Mouse (Mus musculus) ZHBTc4 (cell line): ENCODE data around the gene Nlgn2.

Source experiments
- DNase-seq: peaks from one replicate; pipeline ENCODE4 v3.0.0-alpha.2; 2011; ENCODE audit warnings: low read depth, low spot score

Nlgn2 gene

GRCm38 (mm10) chr11:69837604-69837951 lies at the start of gene Nlgn2:
Nlgn2 (minus strand) TSS chr11:69837784.
- DNase-seq = no peak

- peak; percentile 84 for DNase-seq
These were observed 49.5 kb upstream of the Nlgn2 start for GRCm38 (mm10) chr11:69886907-69887635.

- DNase-seq = no peak
These were observed 47.1 kb upstream of the Nlgn2 start for GRCm38 (mm10) chr11:69884663-69885062.

GRCm38 (mm10) chr11:69884240-69884639 lies 46.7 kb upstream of the Nlgn2 start:
- DNase-seq = no peak

GRCm38 (mm10) chr11:69883527-69884151 lies 46.1 kb upstream of the Nlgn2 start:
- no peak for DNase-seq

- peak; percentile 76 for DNase-seq
These were observed 45.5 kb upstream of the Nlgn2 start for GRCm38 (mm10) chr11:69883066-69883465.

GRCm38 (mm10) chr11:69881787-69882670 lies 44.4 kb upstream of the Nlgn2 start:
- no peak for DNase-seq

GRCm38 (mm10) chr11:69880853-69881603 lies 43.4 kb upstream of the Nlgn2 start, which contains the start of gene Kctd11:
Kctd11 (minus strand) TSS chr11:69881406.
- peak; percentile 86 for DNase-seq

- DNase-seq = peak; percentile 77
These were observed 42.9 kb upstream of the Nlgn2 start for GRCm38 (mm10) chr11:69880506-69880852.

- no peak for DNase-seq
These were observed 42.1 kb upstream of the Nlgn2 start for GRCm38 (mm10) chr11:69879711-69880110.

GRCm38 (mm10) chr11:69878952-69879351 lies 41.4 kb upstream of the Nlgn2 start:
- DNase-seq = no peak

- DNase-seq = peak; percentile 36
These were observed 40.8 kb upstream of the Nlgn2 start for GRCm38 (mm10) chr11:69878399-69878798.

GRCm38 (mm10) chr11:69877878-69878277 lies 40.3 kb upstream of the Nlgn2 start, which contains the start of gene Tmem95:
Tmem95 (minus strand) TSS chr11:69878018.
- no peak for DNase-seq

- DNase-seq = peak; percentile 98
These were observed 39.3 kb upstream of the Nlgn2 start for GRCm38 (mm10) chr11:69876867-69877266.

- no peak for DNase-seq
These were observed 38.6 kb upstream of the Nlgn2 start for GRCm38 (mm10) chr11:69876186-69876585.

- no peak for DNase-seq
These were observed 34.9 kb upstream of the Nlgn2 start for GRCm38 (mm10) chr11:69872451-69872850.

GRCm38 (mm10) chr11:69871822-69872221 lies 34.2 kb upstream of the Nlgn2 start:
- DNase-seq = no peak

- no peak for DNase-seq
These were observed 32.9 kb upstream of the Nlgn2 start for GRCm38 (mm10) chr11:69870289-69871069.

GRCm38 (mm10) chr11:69867335-69867734 lies 29.8 kb upstream of the Nlgn2 start:
- DNase-seq = no peak

GRCm38 (mm10) chr11:69865561-69865960 lies 28.0 kb upstream of the Nlgn2 start:
- no peak for DNase-seq
